8 mouse cellular contexts compared by ENCODE assay signal in genomic region chr11:61956572-61957295, GRCm38 (mm10). TPM values are rescaled to one million over a fixed set of nuclear protein-coding genes. Genes with fewer than 3 reads are reported as not detected.
DNase-seq lines count a peak whose midpoint lies in the region; ATAC-seq and TF ChIP-seq lines count a peak whose summit lies in the region.

Gene Specc1 (plus strand): TSS chr11:61956763.

- H3K27me3 ChIP-seq in CH12.LX (replicated peaks) = no peaks in the 10 kb centered on the region
- peaks cover 31% of the 10 kb centered on the region for H3K27me3 ChIP-seq in forebrain, embryonic 10.5 days (ENCODE audit: poor library complexity, severe bottlenecking)
- peaks cover 28% of the 10 kb centered on the region for H3K27me3 ChIP-seq in heart, embryonic 15.5 days
- peaks cover 12% of the 10 kb centered on the region; the same call in 1 of the 2 replicates for H3K27me3 ChIP-seq in liver, embryonic 12.5 days (replicated peaks)
- H3K27me3 ChIP-seq in splenic B cell, adult 2 months (ENCODE audit: control insufficient read depth, insufficient read depth, low read length, poor library complexity, severe bottlenecking) = no peaks in the 10 kb centered on the region

- no peak within 1 kb of the TSS for H3K27ac ChIP-seq in CH12.LX (ENCODE audit: insufficient read depth, low read depth)
- peak within 1 kb of the TSS; percentile 72 for H3K27ac ChIP-seq in forebrain, embryonic 10.5 days
- no peak within 1 kb of the TSS for H3K27ac ChIP-seq in heart, embryonic 15.5 days
- H3K27ac ChIP-seq in liver, embryonic 12.5 days = peak within 1 kb of the TSS; percentile 100

- TF ChIP-seq POLR2A in CH12.LX (IDR thresholded peaks at IDR 0.05; ENCODE audit: low read depth, low read length) = 0 out of 2 replicates have a peak, but pooled peaks have one; percentile 21

- dilution Hi-C loops in CH12.LX (cut with MboI; ENCODE audit: extremely low pct_ligation_motif_present, extremely low pct_unique_long_range_greater_than_20kb, low sequenced_read_pairs) = no loop called here

- whole genome bisulfite sequencing in forebrain, embryonic 10.5 days = 1% methylated on average over 58 of the region's 58 CpGs
- under 1% methylated on average over 53 of the region's 58 CpGs for WGBS in heart, embryonic 15.5 days
- under 1% methylated on average over 58 of the region's 58 CpGs for WGBS in liver, embryonic 12.5 days (ENCODE audit: insufficient replicate concordance)

- H3K79me2 ChIP-seq in CH12.LX (replicated peaks; ENCODE audit: control insufficient read depth, extremely low read depth, insufficient read depth, poor library complexity, severe bottlenecking) = no peaks in the 10 kb centered on the region

- TF ChIP-seq RAD21 in CH12.LX (IDR thresholded peaks at IDR 0.05; ENCODE audit: low read depth, low read length) = no peak; the same call in 1 of the 2 replicates

- no peaks in the 10 kb centered on the region for H3K36me3 ChIP-seq in CH12.LX (replicated peaks in 1 of 2; ENCODE audit: control insufficient read depth in 1 of 2, insufficient read depth in 1 of 2, low read length in 1 of 2)
- H3K36me3 ChIP-seq in forebrain, embryonic 10.5 days (replicated peaks) = no peaks in the 10 kb centered on the region
- no peaks in the 10 kb centered on the region for H3K36me3 ChIP-seq in heart, embryonic 15.5 days
- H3K36me3 ChIP-seq in liver, embryonic 12.5 days = no peaks in the 10 kb centered on the region
- H3K36me3 ChIP-seq in splenic B cell, adult 2 months (ENCODE audit: control insufficient read depth, insufficient read depth, low read length, poor library complexity, severe bottlenecking) = no peaks in the 10 kb centered on the region

- TF ChIP-seq EP300 in CH12.LX (IDR thresholded peaks at IDR 0.05; ENCODE audit: low read length) = no peak

- peak within 1 kb of the TSS; percentile 53 for H3K4me2 ChIP-seq in CH12.LX (ENCODE audit: insufficient read depth, low read depth, poor library complexity, severe bottlenecking)
- H3K4me2 ChIP-seq in heart, embryonic 15.5 days = peak within 1 kb of the TSS; percentile 100
- H3K4me2 ChIP-seq in liver, embryonic 12.5 days = peak within 1 kb of the TSS; percentile 85

- in situ Hi-C loops in CH12.LX (cut with MboI; ENCODE audit: low pct_ligation_motif_present, low pct_unique_long_range_greater_than_20kb, low sequenced_read_pairs) = loop anchor here (5.0 kb wide), 1 partner anchor 41 kb away; no protein-coding TSS in a partner anchor

- H3K4me3 ChIP-seq in CH12.LX (replicated peaks in 1 of 3; ENCODE audit: low read depth in 2 of 3, low read length in 2 of 3, poor library complexity in 1 of 3) = peak within 1 kb of the TSS; percentile 34 to 65 (median 41)
- peak within 1 kb of the TSS; percentile 82 for H3K4me3 ChIP-seq in forebrain, embryonic 10.5 days
- H3K4me3 ChIP-seq in heart, embryonic 15.5 days = peak within 1 kb of the TSS; percentile 64
- H3K4me3 ChIP-seq in liver, embryonic 12.5 days = peak within 1 kb of the TSS; percentile 93

- DNase-seq in CH12.LX (ENCODE audit: extremely low read depth) = peak; percentile 67
- peak; percentile 78 for DNase-seq in c-Kit-positive CD71-negative TER-119-negative erythroid progenitor cells, embryonic 14.5 days (ENCODE audit: low read depth)
- peak; percentile 90 for DNase-seq in forebrain, embryonic 10.5 days (ENCODE audit: extremely low spot score, low spot score)
- peak; percentile 92 for DNase-seq in kidney, postnatal 14 days
- DNase-seq in naive thymus-derived CD4-positive, alpha-beta T cell, adult 2 months (ENCODE audit: low read depth) = peak; percentile 90
- DNase-seq in splenic B cell, adult 2 months (ENCODE audit: low read depth, low spot score) = peak; percentile 84

- peaks cover 14% of the 10 kb centered on the region for H3K9me3 ChIP-seq in CH12.LX (replicated peaks; ENCODE audit: low read length)
- H3K9me3 ChIP-seq in forebrain, embryonic 10.5 days = no peaks in the 10 kb centered on the region
- no peaks in the 10 kb centered on the region for H3K9me3 ChIP-seq in heart, embryonic 15.5 days (replicated peaks)
- no peaks in the 10 kb centered on the region for H3K9me3 ChIP-seq in liver, embryonic 12.5 days (replicated peaks)

- H3K9ac ChIP-seq in CH12.LX (ENCODE audit: insufficient read depth, low read depth) = 0 out of 2 replicates have a peak within 1 kb of the TSS, but pooled peaks have one; percentile 3
- peak within 1 kb of the TSS; percentile 35 for H3K9ac ChIP-seq in heart, embryonic 15.5 days
- peak within 1 kb of the TSS; percentile 99 for H3K9ac ChIP-seq in liver, embryonic 12.5 days

- peak; percentile 42 to 93; a peak in 3 of 4 replicates for TF ChIP-seq CTCF in CH12.LX (conservative IDR thresholded peaks at IDR 0.05 in 1 of 2, IDR thresholded peaks at IDR 0.05 in 1 of 2; ENCODE audit: low read depth in 2 of 2, low read length in 2 of 2)

- peak; percentile 86 for ATAC-seq in heart, embryonic 15.5 days (replicated peaks; ENCODE audit: insufficient number of reproducible peaks, insufficient read depth, low FRiP score, low read depth)
- peak; percentile 83 for ATAC-seq in liver, embryonic 12.5 days

- H3K4me1 ChIP-seq in CH12.LX (ENCODE audit: control insufficient read depth in 1 of 2, insufficient read depth in 2 of 2) = peaks cover 3 to 9% of the 10 kb centered on the region in 2 experiments; a peak in 3 of 4 replicates
- H3K4me1 ChIP-seq in forebrain, embryonic 10.5 days = peaks cover 11% of the 10 kb centered on the region
- H3K4me1 ChIP-seq in heart, embryonic 15.5 days (replicated peaks) = peaks cover 6% of the 10 kb centered on the region
- peaks cover 55% of the 10 kb centered on the region for H3K4me1 ChIP-seq in liver, embryonic 12.5 days

TF ChIP-seq in CH12.LX, 34 proteins besides CTCF, POLR2A, EP300 and RAD21:
- TF ChIP-seq GABPA (IDR thresholded peaks at IDR 0.05; ENCODE audit: insufficient replicate concordance, low read depth, low read length) (peak; percentile 75; the same call in 1 of the 2 replicates), RCOR1 (conservative IDR thresholded peaks at IDR 0.05; ENCODE audit: low read depth, low read length) (no peak), PAX5 (IDR thresholded peaks at IDR 0.05; ENCODE audit: low read length) (no peak), ETS1 (conservative IDR thresholded peaks at IDR 0.05; ENCODE audit: low read depth, low read length) (no peak), TBP (conservative IDR thresholded peaks at IDR 0.05; ENCODE audit: low read depth, low read length) (no peak), JUND (conservative IDR thresholded peaks at IDR 0.05; ENCODE audit: low read depth, low read length) (no peak), MYC (IDR thresholded peaks at IDR 0.05; ENCODE audit: low read depth, low read length) (0 out of 2 replicates have a peak, but pooled peaks have one; percentile 19), MEF2A (IDR thresholded peaks at IDR 0.05; ENCODE audit: borderline replicate concordance, low read depth, low read length) (no peak), KAT2A (IDR thresholded peaks at IDR 0.05; ENCODE audit: insufficient replicate concordance, low read length) (peak; percentile 97; the same call in 1 of the 2 replicates), USF1 (IDR thresholded peaks at IDR 0.05; ENCODE audit: low read depth, low read length) (no peak), BHLHE40 (IDR thresholded peaks at IDR 0.05; ENCODE audit: low read depth, low read length) (no peak), POLR2AphosphoS2 (IDR thresholded peaks at IDR 0.05; ENCODE audit: low read depth, low read length) (no peak), IRF4 (IDR thresholded peaks at IDR 0.05; ENCODE audit: low read depth, low read length) (peak; percentile 42; the same call in 1 of the 2 replicates), UBTF (IDR thresholded peaks at IDR 0.05; ENCODE audit: low read depth, low read length) (no peak), SMC3 (IDR thresholded peaks at IDR 0.05; ENCODE audit: low read depth, low read length) (peak; percentile 31; the same call in 1 of the 2 replicates), TCF12 (IDR thresholded peaks at IDR 0.05; ENCODE audit: low read depth, low read length) (peak; percentile 7), E2F4 (IDR thresholded peaks at IDR 0.05; ENCODE audit: insufficient replicate concordance, low read depth, low read length) (no peak), MXI1 (IDR thresholded peaks at IDR 0.05; ENCODE audit: low read depth, low read length) (no peak), USF2 (conservative IDR thresholded peaks at IDR 0.05; ENCODE audit: low read depth, low read length) (no peak), HCFC1 (IDR thresholded peaks at IDR 0.05; ENCODE audit: low read depth, low read length) (peak; percentile 100), MAX (IDR thresholded peaks at IDR 0.05; ENCODE audit: low read length) (peak; percentile 30; the same call in 1 of the 2 replicates), CHD1 (IDR thresholded peaks at IDR 0.05; ENCODE audit: low read depth, low read length) (no peak), JUN (IDR thresholded peaks at IDR 0.05; ENCODE audit: insufficient read depth, low read depth, low read length) (no peak), NELFE (IDR thresholded peaks at IDR 0.05; ENCODE audit: low read depth, low read length) (0 out of 2 replicates have a peak, but pooled peaks have one; percentile 36), ZKSCAN1 (IDR thresholded peaks at IDR 0.05; ENCODE audit: borderline replicate concordance, low read depth, low read length) (no peak), ELF1 (IDR thresholded peaks at IDR 0.05; ENCODE audit: low read depth, low read length) (peak; percentile 90), ZNF384 (IDR thresholded peaks at IDR 0.05; ENCODE audit: low read depth, low read length) (no peak), ZMIZ1 (IDR thresholded peaks at IDR 0.05; ENCODE audit: low read depth, low read length) (no peak), CHD2 (IDR thresholded peaks at IDR 0.05; ENCODE audit: low read length) (0 out of 2 replicates have a peak, but pooled peaks have one; percentile 19), NRF1 (IDR thresholded peaks at IDR 0.05; ENCODE audit: low read depth, low read length) (peak; percentile 34; the same call in 1 of the 2 replicates), MAZ (IDR thresholded peaks at IDR 0.05; ENCODE audit: low read depth, low read length) (peak; percentile 38; the same call in 1 of the 2 replicates), MAFK (IDR thresholded peaks at IDR 0.05; ENCODE audit: insufficient replicate concordance, low read length) (no peak), ZC3H11A (IDR thresholded peaks at IDR 0.05; ENCODE audit: low read depth, low read length) (no peak), SIN3A (IDR thresholded peaks at IDR 0.05; ENCODE audit: low read length) (no peak)

RNA-seq across cellular contexts. Expression of gene Specc1, which starts in this region (rescaled TPM):
- 15.5 and 16.7 TPM in 2 replicates for total RNA-seq in CH12.LX (2012; rRNA removed)
- 7.3 and 7.6 TPM in 2 replicates for total RNA-seq in CH12.LX (2014; rRNA removed)
- 18.4 and 18.6 TPM in 2 replicates for polyA plus RNA-seq in CH12.LX (2012; ENCODE audit: insufficient read length, low read depth)
- polyA plus RNA-seq in forebrain, embryonic 10.5 days (2016; fragmentation: Nextera tagmentation; extraction: Ambion mirVana) = 10.4 and 12.0 TPM in 2 replicates
- 11.1 and 12.9 TPM in 2 replicates for polyA plus RNA-seq in heart, embryonic 15.5 days (2015; fragmentation: Nextera tagmentation; extraction: Ambion mirVana)
- 36.4 and 38.7 TPM in 2 replicates for polyA plus RNA-seq in liver, embryonic 12.5 days (2016; fragmentation: Nextera tagmentation; extraction: Ambion mirVana)

Comparison
In these comparisons a context has a peak if more than half of its experiments do, and no peak if none do; other contexts are left out.
1. H3K27ac ChIP-seq: peak in forebrain, embryonic 10.5 days (single experiment) and liver, embryonic 12.5 days (single experiment); none in CH12.LX (single experiment) and heart, embryonic 15.5 days (single experiment).
2. H3K4me3 ChIP-seq: peak in every context shown above with its lines; median percentile 93 in liver, embryonic 12.5 days; 82 in forebrain, embryonic 10.5 days; 64 in heart, embryonic 15.5 days; 41 in CH12.LX.
3. H3K9ac ChIP-seq: peak in every context shown above with its lines; median percentile 99 in liver, embryonic 12.5 days; 35 in heart, embryonic 15.5 days; 3 in CH12.LX.
4. Peak in every context shown above with its lines, with median percentiles within 50 percentile points of each other: DNase-seq and H3K4me2 ChIP-seq.